Mouse (Mus musculus) CH12.LX (cell line): ENCODE results near the gene Stx8. TPM values are rescaled to one million over a fixed set of nuclear protein-coding genes. Genes with fewer than 3 reads are reported as not detected.

Source experiments
- DNase-seq: peaks from one replicate; pipeline ENCODE4 v3.0.0-alpha.2; 2013; ENCODE audit errors: extremely low read depth
- H3K27ac ChIP-seq: 2 replicates; pipeline ENCODE4 v1.5.1; 2012; ENCODE audit warnings: low read depth, mild to moderate bottlenecking, control low read depth, moderate library complexity; ENCODE audit not compliant: insufficient read depth
- H3K27me3 ChIP-seq: replicated peaks from 2 replicates; pipeline ENCODE3; 2012; ENCODE audit warnings: inconsistent platforms
- H3K36me3 ChIP-seq, 2 experiments: replicated peaks in 1 of 2; 2 replicates each; pipeline versions ENCODE3 to v1.6.1; 2012; ENCODE audit warnings: inconsistent platforms in 1 of 2, low read length in 1 of 2, mild to moderate bottlenecking in 1 of 2, mixed read lengths in 1 of 2, moderate library complexity in 1 of 2; ENCODE audit not compliant: control insufficient read depth in 1 of 2, insufficient read depth in 1 of 2
- H3K4me1 ChIP-seq, 2 experiments: 2 replicates each; pipeline ENCODE4 v1.6.1; 2012; ENCODE audit warnings: inconsistent platforms in 1 of 2, moderate library complexity in 1 of 2; ENCODE audit not compliant: insufficient read depth in 2 of 2, control insufficient read depth in 1 of 2
- H3K4me2 ChIP-seq: 2 replicates; pipeline ENCODE4 v1.6.1; 2012; ENCODE audit warnings: low read depth, mild to moderate bottlenecking, control low read depth; ENCODE audit not compliant: poor library complexity, insufficient read depth, severe bottlenecking
- H3K4me3 ChIP-seq, 3 experiments: fragments of 150-350 bp in 1 of 3; sonication (generic) in 1 of 3; replicated peaks in 1 of 3; 2 replicates each; pipeline versions ENCODE3 to v1.5.1; 2011 to 2012; ENCODE audit warnings: low read depth in 2 of 3, low read length in 2 of 3, mild to moderate bottlenecking in 2 of 3, moderate library complexity in 2 of 3, control low read depth in 1 of 3, improper control_type of control experiment in 1 of 3, inconsistent platforms in 1 of 3, mixed read lengths in 1 of 3; ENCODE audit not compliant: poor library complexity in 1 of 3
- H3K79me2 ChIP-seq: replicated peaks from 2 replicates; pipeline ENCODE4 v1.6.1; 2012; ENCODE audit warnings: mild to moderate bottlenecking, moderate library complexity; ENCODE audit not compliant: control insufficient read depth, poor library complexity, insufficient read depth, severe bottlenecking; ENCODE audit errors: extremely low read depth
- H3K9ac ChIP-seq: 2 replicates; pipeline ENCODE4 v1.6.1; 2012; ENCODE audit warnings: low read depth, mild to moderate bottlenecking, control low read depth, moderate library complexity; ENCODE audit not compliant: insufficient read depth
- H3K9me3 ChIP-seq: replicated peaks from 2 replicates; pipeline ENCODE3; 2012; ENCODE audit warnings: low read length, inconsistent platforms, mixed read lengths
- CHD1 ChIP-seq: IDR thresholded peaks from 2 replicates; pipeline ENCODE4 v1.6.1; 2012; ENCODE audit warnings: low read depth, low read length, improper control_type of control experiment, inconsistent platforms
- CTCF ChIP-seq, 2 experiments: IDR thresholded peaks in 1 of 2; conservative IDR thresholded peaks in 1 of 2; 2 replicates each; pipeline ENCODE4 v1.5.1; 2011 to 2012; ENCODE audit warnings: low read depth in 2 of 2, low read length in 2 of 2, improper control_type of control experiment in 1 of 2, inconsistent platforms in 1 of 2, mild to moderate bottlenecking in 1 of 2, moderate library complexity in 1 of 2
- ELF1 ChIP-seq: IDR thresholded peaks from 2 replicates; pipeline ENCODE4 v1.6.1; 2014; ENCODE audit warnings: low read depth, mild to moderate bottlenecking, inconsistent platforms, low read length, improper control_type of control experiment
- ETS1 ChIP-seq: conservative IDR thresholded peaks from 2 replicates; pipeline ENCODE4 v1.6.1; 2012; ENCODE audit warnings: low read depth, mild to moderate bottlenecking, inconsistent platforms, low read length, improper control_type of control experiment, moderate library complexity
- JUN ChIP-seq: IDR thresholded peaks from 2 replicates; pipeline ENCODE4 v1.6.1; 2011; ENCODE audit warnings: low read depth, mild to moderate bottlenecking, low read length, improper control_type of control experiment, moderate library complexity; ENCODE audit not compliant: insufficient read depth
- MAFK ChIP-seq: IDR thresholded peaks from 2 replicates; pipeline ENCODE4 v1.6.1; 2011; ENCODE audit warnings: low read length, improper control_type of control experiment; ENCODE audit not compliant: insufficient replicate concordance
- MAX ChIP-seq: IDR thresholded peaks from 2 replicates; pipeline ENCODE4 v1.6.1; 2011; ENCODE audit warnings: low read length, improper control_type of control experiment
- MAZ ChIP-seq: IDR thresholded peaks from 2 replicates; pipeline ENCODE4 v1.6.1; 2012; ENCODE audit warnings: low read depth, mild to moderate bottlenecking, inconsistent platforms, low read length, improper control_type of control experiment, moderate library complexity
- MEF2A ChIP-seq: IDR thresholded peaks from 2 replicates; pipeline ENCODE4 v1.6.1; 2014; ENCODE audit warnings: low read depth, mild to moderate bottlenecking, inconsistent platforms, low read length, improper control_type of control experiment, borderline replicate concordance
- MXI1 ChIP-seq: IDR thresholded peaks from 2 replicates; pipeline ENCODE4 v1.6.1; 2011; ENCODE audit warnings: mild to moderate bottlenecking, low read depth, low read length, improper control_type of control experiment
- MYC ChIP-seq: IDR thresholded peaks from 2 replicates; pipeline ENCODE4 v1.6.1; 2011; ENCODE audit warnings: low read depth, mild to moderate bottlenecking, improper control_type of control experiment, low read length
- NRF1 ChIP-seq: IDR thresholded peaks from 2 replicates; pipeline ENCODE4 v1.6.1; 2014; ENCODE audit warnings: low read depth, mild to moderate bottlenecking, inconsistent platforms, low read length, improper control_type of control experiment, moderate library complexity
- PAX5 ChIP-seq: IDR thresholded peaks from 2 replicates; pipeline ENCODE4 v1.6.1; 2012; ENCODE audit warnings: low read length, inconsistent platforms, mixed read lengths
- RAD21 ChIP-seq: IDR thresholded peaks from 2 replicates; pipeline ENCODE4 v1.6.1; 2011; ENCODE audit warnings: low read depth, mild to moderate bottlenecking, low read length, improper control_type of control experiment, moderate library complexity
- TBP ChIP-seq: conservative IDR thresholded peaks from 2 replicates; pipeline ENCODE4 v1.6.1; 2011; ENCODE audit warnings: low read depth, low read length, improper control_type of control experiment
- TCF12 ChIP-seq: IDR thresholded peaks from 2 replicates; pipeline ENCODE4 v1.6.1; 2014; ENCODE audit warnings: low read depth, mild to moderate bottlenecking, inconsistent platforms, low read length, improper control_type of control experiment
- ZMIZ1 ChIP-seq: IDR thresholded peaks from 2 replicates; pipeline ENCODE4 v1.6.1; 2012; ENCODE audit warnings: low read depth, mild to moderate bottlenecking, inconsistent platforms, low read length, improper control_type of control experiment
- dilution Hi-C: fragments of 300-500 bp; cut with MboI; formaldehyde crosslinking; loops from 2 replicates; pipeline ENCODE4 v1.14.3; 2020; ENCODE audit warnings: low sequenced_read_pairs; ENCODE audit not compliant: extremely low pct_unique_long_range_greater_than_20kb, extremely low pct_ligation_motif_present
- in situ Hi-C: fragments of 300-500 bp; cut with MboI; formaldehyde crosslinking; loops from 3 replicates; pipeline ENCODE4 v1.14.3; 2019; ENCODE audit warnings: low sequenced_read_pairs, low pct_ligation_motif_present, low pct_unique_long_range_greater_than_20kb, mixed read lengths
- polyA plus RNA-seq: library from polyadenylated mRNA; unstranded; fragments of >175 nt; gene quantifications from 2 replicates; pipeline ENCODE4 v1.2.1, GENCODE M21; 2012; ENCODE audit warnings: low read depth; ENCODE audit not compliant: insufficient read length
- total RNA-seq, 2 experiments: library from RNA; depleted of rRNA; stranded (reverse); fragments of 300-350 nt in 1 of 2; fragments of >200 nt in 1 of 2; gene quantifications; 2 replicates each; pipeline ENCODE4 v1.2.3; 2012 to 2014

Stx8 gene
- total and polyA plus RNA-seq, 3 experiments, result 31.8 to 57.9 (median 35.2) TPM

- H3K4me2 ChIP-seq, result peak within 1 kb of the TSS; percentile 96
- H3K4me1 ChIP-seq, result peaks cover 3 to 35% of the 10 kb centered on the region in 2 experiments; a peak in 3 of 4 replicates
- peak within 1 kb of the TSS; percentile 16 to 46 (median 41) for H3K4me3 ChIP-seq
- H3K36me3 ChIP-seq, result no peaks in the 10 kb centered on the region
- DNase-seq, result no peak
- in situ Hi-C loops (no loop called here), dilution Hi-C loops (no loop called here)
- H3K27me3 ChIP-seq, result peaks cover 53% of the 10 kb centered on the region
- H3K9ac ChIP-seq, result no peak within 1 kb of the TSS
- no peaks in the 10 kb centered on the region for H3K79me2 ChIP-seq
- no peaks in the 10 kb centered on the region for H3K9me3 ChIP-seq
- TF ChIP-seq ZMIZ1 (no peak), MXI1 (no peak), MAFK (no peak), CHD1 (no peak), PAX5 (no peak), MEF2A (no peak), TCF12 (no peak), MAX (no peak)
- H3K27ac ChIP-seq, result no peak within 1 kb of the TSS
These were observed 43.9 kb upstream of the Stx8 start, which contains the start of gene Usp43 for GRCm38 (mm10) chr11:67921827-67922754. Gene Usp43, minus strand, starts transcription at chr11:67922153.

- dilution Hi-C loops (no loop called here), in situ Hi-C loops (no loop called here)
- Histone ChIP-seq H3K36me3 (no peaks in the 10 kb centered on the region), H3K4me2 (peak overlapping the region; percentile 96), H3K9me3 (no peaks in the 10 kb centered on the region), H3K27me3 (peaks cover 48% of the 10 kb centered on the region), H3K9ac (no peak overlapping the region), H3K4me1 (peaks cover 3 to 35% of the 10 kb centered on the region in 2 experiments; a peak in 3 of 4 replicates), H3K4me3 (peak overlapping the region in 2 of 3 experiments; percentile 16 to 41), H3K27ac (no peak overlapping the region), H3K79me2 (no peaks in the 10 kb centered on the region)
- peak; percentile 67 for DNase-seq
- peak; percentile 6 to 58; a peak in 2 of 4 replicates for TF ChIP-seq CTCF (conservative IDR thresholded peaks at IDR 0.05 in 1 of 2, IDR thresholded peaks at IDR 0.05 in 1 of 2; ENCODE audit: low read depth in 2 of 2, low read length in 2 of 2)
- TF ChIP-seq MAZ, result no peak
- TF ChIP-seq MXI1, result no peak
- TF ChIP-seq ELF1, result peak; percentile 69
These were observed 43.3 kb upstream of the Stx8 start for GRCm38 (mm10) chr11:67922755-67923125.

GRCm38 (mm10) chr11:67923720-67924119 lies 42.3 kb upstream of the Stx8 start:
- Histone ChIP-seq H3K27ac (no peak overlapping the region), H3K36me3 (no peaks in the 10 kb centered on the region), H3K4me1 (peaks cover 3 to 35% of the 10 kb centered on the region in 2 experiments; a peak in 3 of 4 replicates), H3K4me2 (no peak overlapping the region), H3K9me3 (no peaks in the 10 kb centered on the region), H3K79me2 (no peaks in the 10 kb centered on the region), H3K27me3 (peaks cover 50% of the 10 kb centered on the region), H3K4me3 (no peak overlapping the region), H3K9ac (no peak overlapping the region)
- in situ Hi-C loops, result no loop called here
- DNase-seq, result no peak
- dilution Hi-C loops, result no loop called here
- TF ChIP-seq MYC (no peak), CTCF (conservative IDR thresholded peaks at IDR 0.05 in 1 of 2, IDR thresholded peaks at IDR 0.05 in 1 of 2; ENCODE audit: low read depth in 2 of 2, low read length in 2 of 2) (peak in 1 of 2 experiments; percentile 51; a peak in 2 of 4 replicates), TCF12 (no peak), MEF2A (no peak), ZMIZ1 (no peak), MAZ (no peak), MAX (no peak), JUN (no peak), ETS1 (no peak), NRF1 (no peak), RAD21 (peak; percentile 8), TBP (no peak)
